Mouse (Mus musculus) MEL (cell line): Measurements from ENCODE around the gene Adcy7. TPM values are rescaled to one million over a fixed set of nuclear protein-coding genes. Genes with fewer than 3 reads are reported as not detected.

ENCODE experiments used
- DNase-seq: peaks from one replicate; pipeline ENCODE4 v3.0.0; 2011; ENCODE audit warnings: low read depth, low spot score
- H3K27ac ChIP-seq: 2 replicates; pipeline ENCODE4 v1.5.1; 2012; ENCODE audit warnings: low read depth, mild to moderate bottlenecking, control low read depth, low read length, moderate library complexity; ENCODE audit not compliant: control insufficient read depth
- H3K27me3 ChIP-seq, 2 experiments: fragments of 150-350 bp in 1 of 2; sonication (generic) in 1 of 2; 2 replicates each; pipeline ENCODE4 v1.6.1; 2012; ENCODE audit warnings: low read length in 2 of 2, mild to moderate bottlenecking in 2 of 2, improper control_type of control experiment in 1 of 2, moderate library complexity in 1 of 2; ENCODE audit not compliant: insufficient read depth in 2 of 2, control insufficient read depth in 1 of 2
- H3K36me3 ChIP-seq, 2 experiments: 2 replicates each; pipeline ENCODE4 v1.6.1; 2012 to 2014; ENCODE audit warnings: low read length in 2 of 2, improper control_type of control experiment in 1 of 2, inconsistent platforms in 1 of 2, mild to moderate bottlenecking in 1 of 2; ENCODE audit not compliant: insufficient read depth in 2 of 2, control insufficient read depth in 1 of 2
- H3K4me1 ChIP-seq, 2 experiments: fragments of 150-350 bp in 1 of 2; sonication (generic) in 1 of 2; 2 replicates each; pipeline ENCODE4 v1.6.1; 2012; ENCODE audit warnings: low read length in 2 of 2, improper control_type of control experiment in 1 of 2, mild to moderate bottlenecking in 1 of 2; ENCODE audit not compliant: insufficient read depth in 2 of 2, control insufficient read depth in 1 of 2
- H3K4me3 ChIP-seq, 2 experiments: fragments of 150-350 bp in 1 of 2; sonication (generic) in 1 of 2; 2 replicates each; pipeline ENCODE4 v1.5.1; 2012; ENCODE audit warnings: low read depth in 2 of 2, low read length in 2 of 2, mild to moderate bottlenecking in 2 of 2, moderate library complexity in 2 of 2, control low read depth in 1 of 2, improper control_type of control experiment in 1 of 2; ENCODE audit not compliant: control insufficient read depth in 1 of 2, insufficient read depth in 1 of 2
- H3K79me2 ChIP-seq: 2 replicates; pipeline ENCODE4 v1.6.1; 2012; ENCODE audit warnings: mild to moderate bottlenecking, low read length, moderate library complexity; ENCODE audit not compliant: control insufficient read depth, poor library complexity, insufficient read depth
- H3K9ac ChIP-seq: 2 replicates; pipeline ENCODE4 v1.6.1; 2012; ENCODE audit warnings: low read depth, mild to moderate bottlenecking, control low read depth, low read length, moderate library complexity; ENCODE audit not compliant: control insufficient read depth, poor library complexity, severe bottlenecking
- H3K9me3 ChIP-seq: fragments of 150-350 bp; sonication (generic); replicated peaks from 2 replicates; pipeline ENCODE4 v1.6.1; 2012; ENCODE audit warnings: mild to moderate bottlenecking, low read length, improper control_type of control experiment, moderate library complexity; ENCODE audit not compliant: insufficient read depth
- BHLHE40 ChIP-seq: IDR thresholded peaks from 2 replicates; pipeline ENCODE4 v1.6.1; 2012; ENCODE audit warnings: low read depth, mild to moderate bottlenecking, inconsistent platforms, low read length, improper control_type of control experiment, borderline replicate concordance
- CHD1 ChIP-seq: IDR thresholded peaks from 2 replicates; pipeline ENCODE4 v1.6.1; 2012; ENCODE audit warnings: low read depth, mild to moderate bottlenecking, inconsistent platforms, low read length, improper control_type of control experiment
- CHD2 ChIP-seq: IDR thresholded peaks from 2 replicates; pipeline ENCODE4 v1.6.1; 2011; ENCODE audit warnings: low read length, improper control_type of control experiment
- CTCF ChIP-seq, 3 experiments: IDR thresholded peaks in 2 of 3; conservative IDR thresholded peaks in 1 of 3; 2 replicates each; pipeline ENCODE4 v1.5.1; 2011 to 2012; ENCODE audit warnings: low read length in 3 of 3, low read depth in 2 of 3, mild to moderate bottlenecking in 2 of 3, improper control_type of control experiment in 1 of 3, inconsistent platforms in 1 of 3, mixed read lengths in 1 of 3, moderate library complexity in 1 of 3; ENCODE audit not compliant: control insufficient read depth in 1 of 3, insufficient read depth in 1 of 3, poor library complexity in 1 of 3, severe bottlenecking in 1 of 3
- E2F4 ChIP-seq: IDR thresholded peaks from 2 replicates; pipeline ENCODE4 v1.6.1; 2011; ENCODE audit warnings: low read depth, low read length, improper control_type of control experiment, borderline replicate concordance
- ELF1 ChIP-seq: IDR thresholded peaks from 2 replicates; pipeline ENCODE4 v1.6.1; 2014; ENCODE audit warnings: low read depth, mild to moderate bottlenecking, inconsistent platforms, low read length, improper control_type of control experiment, moderate library complexity
- EP300 ChIP-seq, 2 experiments: IDR thresholded peaks; 2 replicates each; pipeline ENCODE4 v1.6.1; 2011; ENCODE audit warnings: improper control_type of control experiment in 2 of 2, low read length in 2 of 2, low read depth in 1 of 2, mild to moderate bottlenecking in 1 of 2
- ETS1 ChIP-seq: IDR thresholded peaks from 2 replicates; pipeline ENCODE4 v1.6.1; 2012; ENCODE audit warnings: low read depth, mild to moderate bottlenecking, inconsistent platforms, low read length, improper control_type of control experiment, moderate library complexity
- GABPA ChIP-seq: IDR thresholded peaks from 2 replicates; pipeline ENCODE4 v1.6.1; 2012; ENCODE audit warnings: low read depth, mild to moderate bottlenecking, inconsistent platforms, low read length, improper control_type of control experiment, moderate library complexity
- GATA1 ChIP-seq: IDR thresholded peaks from 2 replicates; pipeline ENCODE4 v1.6.1; 2011; ENCODE audit warnings: low read depth, low read length, improper control_type of control experiment
- HCFC1 ChIP-seq: IDR thresholded peaks from 2 replicates; pipeline ENCODE4 v1.6.1; 2012; ENCODE audit warnings: low read depth, mild to moderate bottlenecking, inconsistent platforms, low read length, improper control_type of control experiment, moderate library complexity
- JUND ChIP-seq: IDR thresholded peaks from 2 replicates; pipeline ENCODE4 v1.6.1; 2011; ENCODE audit warnings: low read depth, mild to moderate bottlenecking, improper control_type of control experiment, low read length
- KAT2A ChIP-seq: conservative IDR thresholded peaks from 2 replicates; pipeline ENCODE4 v1.6.1; 2012; ENCODE audit warnings: low read depth, low read length, improper control_type of control experiment, inconsistent platforms
- MAFK ChIP-seq: IDR thresholded peaks from 2 replicates; pipeline ENCODE4 v1.6.1; 2011; ENCODE audit warnings: low read depth, mild to moderate bottlenecking, low read length, improper control_type of control experiment, borderline replicate concordance
- MAX ChIP-seq: IDR thresholded peaks from 2 replicates; pipeline ENCODE4 v1.6.1; 2011; ENCODE audit warnings: low read length, improper control_type of control experiment
- MEF2A ChIP-seq: IDR thresholded peaks from 2 replicates; pipeline ENCODE4 v1.6.1; 2014; ENCODE audit warnings: low read depth, mild to moderate bottlenecking, inconsistent platforms, low read length, improper control_type of control experiment; ENCODE audit not compliant: poor library complexity, insufficient replicate concordance, severe bottlenecking; ENCODE audit errors: extremely low read depth
- MXI1 ChIP-seq: IDR thresholded peaks from 2 replicates; pipeline ENCODE4 v1.6.1; 2011; ENCODE audit warnings: mild to moderate bottlenecking, low read depth, low read length, improper control_type of control experiment
- MYB ChIP-seq: IDR thresholded peaks from 2 replicates; pipeline ENCODE4 v1.6.1; 2011; ENCODE audit warnings: mild to moderate bottlenecking, low read depth, low read length, improper control_type of control experiment
- MYC ChIP-seq: IDR thresholded peaks from 2 replicates; pipeline ENCODE4 v1.6.1; 2011; ENCODE audit warnings: low read depth, mild to moderate bottlenecking, low read length, improper control_type of control experiment, moderate library complexity
- NELFE ChIP-seq: IDR thresholded peaks from 2 replicates; pipeline ENCODE4 v1.6.1; 2011; ENCODE audit warnings: low read depth, low read length, improper control_type of control experiment
- NRF1 ChIP-seq: IDR thresholded peaks from 2 replicates; pipeline ENCODE4 v1.6.1; 2014; ENCODE audit warnings: low read depth, mild to moderate bottlenecking, inconsistent platforms, low read length, improper control_type of control experiment, moderate library complexity; ENCODE audit not compliant: poor library complexity, insufficient read depth, severe bottlenecking
- POLR2A ChIP-seq, 2 experiments: IDR thresholded peaks; 2 replicates each; pipeline ENCODE4 v1.6.1; 2011 to 2012; ENCODE audit warnings: low read length in 2 of 2, mild to moderate bottlenecking in 2 of 2, control low read depth in 1 of 2, improper control_type of control experiment in 1 of 2, low read depth in 1 of 2, moderate library complexity in 1 of 2; ENCODE audit not compliant: control insufficient read depth in 1 of 2, insufficient read depth in 1 of 2, poor library complexity in 1 of 2
- POLR2AphosphoS2 ChIP-seq: IDR thresholded peaks from 2 replicates; pipeline ENCODE4 v1.6.1; 2011; ENCODE audit warnings: low read length, improper control_type of control experiment
- RAD21 ChIP-seq: IDR thresholded peaks from 2 replicates; pipeline ENCODE4 v1.6.1; 2011; ENCODE audit warnings: mild to moderate bottlenecking, low read depth, low read length, improper control_type of control experiment
- RCOR1 ChIP-seq: IDR thresholded peaks from 2 replicates; pipeline ENCODE4 v1.6.1; 2012; ENCODE audit warnings: low read depth, mild to moderate bottlenecking, inconsistent platforms, low read length, improper control_type of control experiment
- SIN3A ChIP-seq: IDR thresholded peaks from 2 replicates; pipeline ENCODE4 v1.6.1; 2012; ENCODE audit warnings: low read length, improper control_type of control experiment, inconsistent platforms
- SMC3 ChIP-seq: IDR thresholded peaks from 2 replicates; pipeline ENCODE4 v1.6.1; 2011; ENCODE audit warnings: low read depth, low read length, improper control_type of control experiment
- TAL1 ChIP-seq: IDR thresholded peaks from 2 replicates; pipeline ENCODE4 v1.6.1; 2012; ENCODE audit warnings: mild to moderate bottlenecking, inconsistent platforms, low read length, moderate library complexity, mixed read lengths
- TBP ChIP-seq: IDR thresholded peaks from 2 replicates; pipeline ENCODE4 v1.8.0; 2011; ENCODE audit warnings: low read depth, low read length, improper control_type of control experiment
- TCF12 ChIP-seq: IDR thresholded peaks from 2 replicates; pipeline ENCODE4 v1.6.1; 2014; ENCODE audit warnings: low read depth, mild to moderate bottlenecking, inconsistent platforms, low read length, improper control_type of control experiment, moderate library complexity
- UBTF ChIP-seq: IDR thresholded peaks from 2 replicates; pipeline ENCODE4 v1.6.1; 2012; ENCODE audit warnings: low read depth, mild to moderate bottlenecking, inconsistent platforms, low read length, improper control_type of control experiment, moderate library complexity, borderline replicate concordance; ENCODE audit not compliant: insufficient read depth
- USF1 ChIP-seq: IDR thresholded peaks from 2 replicates; pipeline ENCODE4 v1.6.1; 2014; ENCODE audit warnings: low read depth, mild to moderate bottlenecking, inconsistent platforms, low read length, improper control_type of control experiment, moderate library complexity
- USF2 ChIP-seq, 2 experiments: IDR thresholded peaks; 2 replicates each; pipeline ENCODE4 v1.6.1; 2011 to 2012; ENCODE audit warnings: improper control_type of control experiment in 2 of 2, low read length in 2 of 2, borderline replicate concordance in 1 of 2, inconsistent platforms in 1 of 2, low read depth in 1 of 2, mild to moderate bottlenecking in 1 of 2; ENCODE audit not compliant: insufficient read depth in 1 of 2
- ZC3H11A ChIP-seq: IDR thresholded peaks from 2 replicates; pipeline ENCODE4 v1.6.1; 2012; ENCODE audit warnings: low read depth, mild to moderate bottlenecking, inconsistent platforms, low read length, improper control_type of control experiment
- ZKSCAN1 ChIP-seq: IDR thresholded peaks from 2 replicates; pipeline ENCODE4 v1.6.1; 2012; ENCODE audit warnings: low read depth, mild to moderate bottlenecking, inconsistent platforms, low read length, improper control_type of control experiment, moderate library complexity
- ZMIZ1 ChIP-seq: IDR thresholded peaks from 2 replicates; pipeline ENCODE4 v1.6.1; 2012; ENCODE audit warnings: low read depth, mild to moderate bottlenecking, inconsistent platforms, low read length, improper control_type of control experiment, moderate library complexity
- ZNF384 ChIP-seq: IDR thresholded peaks from 2 replicates; pipeline ENCODE4 v1.6.1; 2012; ENCODE audit warnings: low read depth, mild to moderate bottlenecking, inconsistent platforms, low read length, improper control_type of control experiment
- polyA plus RNA-seq, 2 experiments: library from polyadenylated mRNA; stranded (reverse) in 1 of 2; unstranded in 1 of 2; fragments of >175 nt in 1 of 2; fragments of >200 nt in 1 of 2; gene quantifications; 2 replicates each; pipeline versions ENCODE4 v1.2.1 to v1.2.4; 2012; ENCODE audit warnings: low replicate concordance in 2 of 2, low read depth in 1 of 2; ENCODE audit not compliant: insufficient read length in 2 of 2, insufficient read depth in 1 of 2, missing spikeins in 1 of 2
- total RNA-seq: library from RNA; depleted of rRNA; stranded (reverse); fragments of 300-350 nt; gene quantifications from 2 replicates; pipeline ENCODE4 v1.2.3, GENCODE M21; 2012

Adcy7 gene
- total and polyA plus RNA-seq, 3 experiments, result 62.9 to 83.7 TPM; not detected in 1

- Histone ChIP-seq H3K4me3 (no peak overlapping the region), H3K27ac (peak overlapping the region; percentile 77), H3K79me2 (peaks cover 16% of the 10 kb centered on the region), H3K4me1 (peaks cover 15 to 47% of the 10 kb centered on the region in 2 experiments), H3K9ac (0 out of 2 replicates have a peak overlapping the region, but pooled peaks have one; percentile 21), H3K27me3 (no peaks in the 10 kb centered on the region), H3K9me3 (no peaks in the 10 kb centered on the region), H3K36me3 (peaks cover 0 to 41% of the 10 kb centered on the region in 2 experiments; a peak in 2 of 4 replicates)
- peak; percentile 79 for DNase-seq
- TF ChIP-seq ZKSCAN1 (no peak), MAFK (no peak), ZC3H11A (no peak), KAT2A (no peak), JUND (no peak), MEF2A (no peak), CHD1 (no peak), GABPA (no peak), NELFE (no peak), ZMIZ1 (no peak), ZNF384 (peak; percentile 59), RAD21 (no peak), BHLHE40 (no peak; the same call in 1 of the 2 replicates), NRF1 (no peak), USF1 (0 out of 2 replicates have a peak, but pooled peaks have one; percentile 10), ETS1 (peak; percentile 86), GATA1 (peak; percentile 58; the same call in 1 of the 2 replicates), RCOR1 (no peak), MAX (peak; percentile 55; the same call in 1 of the 2 replicates), CTCF (IDR thresholded peaks at IDR 0.05 in 2 of 3, conservative IDR thresholded peaks at IDR 0.05 in 1 of 3; ENCODE audit: control insufficient read depth in 1 of 3, insufficient read depth in 1 of 3, low read depth in 2 of 3, low read length in 3 of 3, poor library complexity in 1 of 3, severe bottlenecking in 1 of 3) (no peak), HCFC1 (no peak), TCF12 (peak; percentile 57), POLR2AphosphoS2 (no peak), POLR2A (IDR thresholded peaks at IDR 0.05; ENCODE audit: control insufficient read depth in 1 of 2, insufficient read depth in 1 of 2, low read depth in 1 of 2, low read length in 2 of 2, poor library complexity in 1 of 2) (peak in 1 of 2 experiments; percentile 38; a peak in 1 of 4 replicates), SMC3 (no peak), SIN3A (peak; percentile 54), EP300 (IDR thresholded peaks at IDR 0.05; ENCODE audit: low read depth in 1 of 2, low read length in 2 of 2) (peak; percentile 74 to 90), USF2 (IDR thresholded peaks at IDR 0.05; ENCODE audit: borderline replicate concordance in 1 of 2, insufficient read depth in 1 of 2, low read depth in 1 of 2, low read length in 2 of 2) (no peak), MYC (peak; percentile 44; the same call in 1 of the 2 replicates), TAL1 (peak; percentile 73), UBTF (no peak), MYB (peak; percentile 77), E2F4 (no peak), ELF1 (no peak), MXI1 (peak; percentile 18; the same call in 1 of the 2 replicates), CHD2 (no peak), TBP (0 out of 2 replicates have a peak, but pooled peaks have one; percentile 38)
These were observed 8.7 kb downstream of the Adcy7 start for GRCm38 (mm10) chr8:88280904-88281303.
